Mouse (Mus musculus) small intestine, adult 2 months (tissue): ENCODE results near the gene 2210016L21Rik. TPM values are rescaled to one million over a fixed set of nuclear protein-coding genes. Genes with fewer than 3 reads are reported as not detected.

Source experiments
- H3K27ac ChIP-seq: fragments of 200-500 bp; 2 replicates; pipeline ENCODE4 v1.5.1; 2012; ENCODE audit warnings: low read depth, low read length, control low read depth, inconsistent platforms; ENCODE audit not compliant: insufficient read depth
- H3K27me3 ChIP-seq: fragments of 200-500 bp; 2 replicates; pipeline ENCODE4 v1.6.1; 2012; ENCODE audit warnings: mild to moderate bottlenecking, moderate library complexity, low read length, inconsistent platforms; ENCODE audit not compliant: control insufficient read depth, insufficient read depth
- H3K36me3 ChIP-seq: fragments of 200-500 bp; 2 replicates; pipeline ENCODE4 v1.6.1; 2012; ENCODE audit warnings: mild to moderate bottlenecking, low read length, control low read depth, inconsistent platforms; ENCODE audit not compliant: control insufficient read depth, insufficient read depth
- H3K4me1 ChIP-seq: fragments of 200-500 bp; 2 replicates; pipeline ENCODE4 v1.6.1; 2012; ENCODE audit warnings: low read length, inconsistent platforms, mixed read lengths; ENCODE audit not compliant: control insufficient read depth, insufficient read depth, insufficient read length
- H3K4me3 ChIP-seq: fragments of 200-500 bp; 2 replicates; pipeline ENCODE4 v1.5.1; 2012; ENCODE audit warnings: low read depth, mild to moderate bottlenecking, control low read depth, inconsistent platforms, low read length, moderate library complexity
- CTCF ChIP-seq: fragments of 200-500 bp; IDR thresholded peaks from 2 replicates; pipeline ENCODE4 v1.5.1; 2012; ENCODE audit warnings: low read depth, mild to moderate bottlenecking, control low read depth, inconsistent platforms, low read length, moderate library complexity, mixed read lengths; ENCODE audit not compliant: insufficient replicate concordance, insufficient read length; ENCODE audit errors: extremely low read depth
- POLR2A ChIP-seq: fragments of 200-500 bp; IDR thresholded peaks from 2 replicates; pipeline ENCODE4 v1.6.1; 2012; ENCODE audit warnings: low read depth, mild to moderate bottlenecking, control low read depth, inconsistent platforms, low read length, moderate library complexity
- WGBS: fragments of 180-500 bp; shearing (Covaris S2); methylation state at CpG from one replicate; pipeline ENCODE4 v1.1.7; 2018; 5-methylcytosine and 5-hydroxymethylcytosine counted together
- polyA plus RNA-seq: library from polyadenylated mRNA; depleted of rRNA; stranded (reverse); fragments of >200 nt; gene quantifications from 2 replicates; pipeline ENCODE4 v1.2.3, GENCODE M21; 2012

Gene 2210016L21Rik
- polyA plus RNA-seq, 1 experiment, result 13.6 TPM

GRCm38 (mm10) chr5:114953326-114953725, 11.4 kb downstream of the 2210016L21Rik start:
- TF ChIP-seq CTCF (no peak), POLR2A (no peak)
- H3K4me3 ChIP-seq, result no peak overlapping the region
- H3K27me3 ChIP-seq, result no peaks in the 10 kb centered on the region
- WGBS, result 90% methylated on average over 14 of the region's 14 CpGs
- peaks cover 62% of the 10 kb centered on the region for H3K36me3 ChIP-seq
- H3K27ac ChIP-seq, result no peak overlapping the region
- H3K4me1 ChIP-seq, result no peaks in the 10 kb centered on the region

GRCm38 (mm10) chr5:114958069-114958468, 16.1 kb downstream of the 2210016L21Rik start:
- Histone ChIP-seq H3K27me3 (no peaks in the 10 kb centered on the region), H3K27ac (no peak overlapping the region), H3K36me3 (peaks cover 38% of the 10 kb centered on the region), H3K4me1 (no peaks in the 10 kb centered on the region), H3K4me3 (no peak overlapping the region)
- TF ChIP-seq CTCF (no peak), POLR2A (no peak)
- WGBS, result 92% methylated on average over 5 of the region's 5 CpGs

GRCm38 (mm10) chr5:114961590-114962360, 19.8 kb downstream of the 2210016L21Rik start:
- Histone ChIP-seq H3K27ac (no peak overlapping the region), H3K4me1 (peaks cover 6% of the 10 kb centered on the region; the same call in 1 of the 2 replicates), H3K4me3 (no peak overlapping the region), H3K36me3 (peaks cover 17% of the 10 kb centered on the region), H3K27me3 (no peaks in the 10 kb centered on the region)
- 61% methylated on average over 4 of the region's 4 CpGs for WGBS
- TF ChIP-seq CTCF (no peak), POLR2A (no peak)

GRCm38 (mm10) chr5:114964315-114964966, 22.5 kb downstream of the 2210016L21Rik start:
- 16% methylated on average over 7 of the region's 7 CpGs for WGBS
- Histone ChIP-seq H3K27ac (peak overlapping the region; percentile 98), H3K4me3 (no peak overlapping the region), H3K36me3 (peaks cover 2% of the 10 kb centered on the region), H3K27me3 (no peaks in the 10 kb centered on the region), H3K4me1 (peaks cover 12% of the 10 kb centered on the region)
- TF ChIP-seq POLR2A (no peak; the same call in 1 of the 2 replicates), CTCF (no peak)

GRCm38 (mm10) chr5:114964967-114965898, 23.3 kb downstream of the 2210016L21Rik start:
- Histone ChIP-seq H3K27me3 (no peaks in the 10 kb centered on the region), H3K36me3 (0 out of 2 replicates have a peak, but pooled peaks cover 1% of the 10 kb centered on the region), H3K4me3 (peak overlapping the region; percentile 47), H3K27ac (peak overlapping the region; percentile 98), H3K4me1 (peaks cover 12% of the 10 kb centered on the region)
- 16% methylated on average over 17 of the region's 17 CpGs for WGBS
- TF ChIP-seq CTCF (no peak; the same call in 1 of the 2 replicates), POLR2A (peak; percentile 30; the same call in 1 of the 2 replicates)

- H3K4me3 ChIP-seq, result peak overlapping the region; percentile 48
- 17% methylated on average over 14 of the region's 14 CpGs for WGBS
- H3K4me1 ChIP-seq, result peaks cover 12% of the 10 kb centered on the region
- peak overlapping the region; percentile 79 for H3K27ac ChIP-seq
- TF ChIP-seq CTCF, result no peak
- TF ChIP-seq POLR2A, result 0 out of 2 replicates have a peak, but pooled peaks have one; percentile 16
- H3K36me3 ChIP-seq, result 0 out of 2 replicates have a peak, but pooled peaks cover 1% of the 10 kb centered on the region
- H3K27me3 ChIP-seq, result no peaks in the 10 kb centered on the region
Observed at GRCm38 (mm10) chr5:114967523-114968268, 25.7 kb downstream of the 2210016L21Rik start.
